Mouse (Mus musculus) CH12.LX (cell line): ENCODE results near the gene Pxmp4.

Experiments
- CTCF ChIP-seq, 2 experiments: IDR thresholded peaks in 1 of 2; conservative IDR thresholded peaks in 1 of 2; 2 replicates each; pipeline ENCODE4 v1.5.1; 2011 to 2012; ENCODE audit warnings: low read depth in 2 of 2, low read length in 2 of 2, improper control_type of control experiment in 1 of 2, inconsistent platforms in 1 of 2, mild to moderate bottlenecking in 1 of 2, moderate library complexity in 1 of 2
- E2F4 ChIP-seq: IDR thresholded peaks from 2 replicates; pipeline ENCODE4 v1.6.1; 2011; ENCODE audit warnings: low read depth, low read length, improper control_type of control experiment; ENCODE audit not compliant: insufficient replicate concordance
- ELF1 ChIP-seq: IDR thresholded peaks from 2 replicates; pipeline ENCODE4 v1.6.1; 2014; ENCODE audit warnings: low read depth, mild to moderate bottlenecking, inconsistent platforms, low read length, improper control_type of control experiment
- GABPA ChIP-seq: IDR thresholded peaks from 2 replicates; pipeline ENCODE4 v1.6.1; 2012; ENCODE audit warnings: low read depth, low read length, improper control_type of control experiment, inconsistent platforms; ENCODE audit not compliant: insufficient replicate concordance
- MAX ChIP-seq: IDR thresholded peaks from 2 replicates; pipeline ENCODE4 v1.6.1; 2011; ENCODE audit warnings: low read length, improper control_type of control experiment
- NRF1 ChIP-seq: IDR thresholded peaks from 2 replicates; pipeline ENCODE4 v1.6.1; 2014; ENCODE audit warnings: low read depth, mild to moderate bottlenecking, inconsistent platforms, low read length, improper control_type of control experiment, moderate library complexity
- POLR2A ChIP-seq: IDR thresholded peaks from 2 replicates; pipeline ENCODE4 v1.6.1; 2011; ENCODE audit warnings: low read depth, mild to moderate bottlenecking, improper control_type of control experiment, low read length
- POLR2AphosphoS2 ChIP-seq: IDR thresholded peaks from 2 replicates; pipeline ENCODE4 v1.6.1; 2011; ENCODE audit warnings: low read depth, low read length, improper control_type of control experiment
- RCOR1 ChIP-seq: conservative IDR thresholded peaks from 2 replicates; pipeline ENCODE4 v1.6.1; 2012; ENCODE audit warnings: low read depth, mild to moderate bottlenecking, inconsistent platforms, low read length, improper control_type of control experiment
- TBP ChIP-seq: conservative IDR thresholded peaks from 2 replicates; pipeline ENCODE4 v1.6.1; 2011; ENCODE audit warnings: low read depth, low read length, improper control_type of control experiment
- TCF12 ChIP-seq: IDR thresholded peaks from 2 replicates; pipeline ENCODE4 v1.6.1; 2014; ENCODE audit warnings: low read depth, mild to moderate bottlenecking, inconsistent platforms, low read length, improper control_type of control experiment
- ZC3H11A ChIP-seq: IDR thresholded peaks from 2 replicates; pipeline ENCODE4 v1.6.1; 2012; ENCODE audit warnings: low read depth, mild to moderate bottlenecking, inconsistent platforms, low read length, improper control_type of control experiment
- ZNF384 ChIP-seq: IDR thresholded peaks from 2 replicates; pipeline ENCODE4 v1.6.1; 2012; ENCODE audit warnings: low read depth, low read length, improper control_type of control experiment, inconsistent platforms

DNA sequence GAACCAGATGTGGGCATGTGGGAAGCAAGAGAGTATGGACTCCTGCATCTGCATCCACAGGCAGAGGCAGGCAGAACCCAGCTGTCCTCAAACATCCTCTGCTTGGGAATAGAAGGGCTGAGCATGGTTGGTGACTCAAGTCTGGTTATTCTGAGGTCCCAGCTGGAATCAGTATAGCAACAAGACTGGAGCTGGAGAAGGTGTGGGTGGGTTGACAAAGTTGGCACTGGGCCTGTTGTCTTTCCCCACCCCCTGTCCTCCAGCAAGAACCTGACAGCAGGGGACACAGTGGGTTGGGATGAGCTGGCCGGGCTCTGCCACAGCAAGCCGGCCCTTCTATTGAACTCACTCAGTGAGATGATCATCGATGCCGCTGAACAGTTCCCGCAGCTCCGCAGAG lies 48.3 kb downstream of the Pxmp4 start:
- no peak for TF ChIP-seq GABPA
- TF ChIP-seq POLR2AphosphoS2: no peak
- no peak for TF ChIP-seq ZC3H11A
- no peak for TF ChIP-seq CTCF (conservative IDR thresholded peaks at IDR 0.05 in 1 of 2, IDR thresholded peaks at IDR 0.05 in 1 of 2; ENCODE audit: low read depth in 2 of 2, low read length in 2 of 2)
- no peak for TF ChIP-seq TBP
- no peak for TF ChIP-seq NRF1
- TF ChIP-seq POLR2A: no peak
- TF ChIP-seq E2F4: no peak
- TF ChIP-seq ZNF384: no peak
- TF ChIP-seq RCOR1: no peak
- TF ChIP-seq ELF1: no peak
- TF ChIP-seq MAX: no peak
- no peak for TF ChIP-seq TCF12
